Mouse (Mus musculus) erythroblast, embryonic 14.5 days (primary cell): ENCODE data around the gene Ubr1.

ENCODE experiments used
- GATA1 ChIP-seq: IDR thresholded peaks from 2 replicates; pipeline ENCODE4 v1.6.1; 2012; ENCODE audit warnings: low read length, inconsistent platforms, mixed read lengths
- TAL1 ChIP-seq: IDR thresholded peaks from 3 replicates; pipeline ENCODE4 v1.6.1; 2012; ENCODE audit warnings: low read length, inconsistent platforms, mixed read lengths

DNA sequence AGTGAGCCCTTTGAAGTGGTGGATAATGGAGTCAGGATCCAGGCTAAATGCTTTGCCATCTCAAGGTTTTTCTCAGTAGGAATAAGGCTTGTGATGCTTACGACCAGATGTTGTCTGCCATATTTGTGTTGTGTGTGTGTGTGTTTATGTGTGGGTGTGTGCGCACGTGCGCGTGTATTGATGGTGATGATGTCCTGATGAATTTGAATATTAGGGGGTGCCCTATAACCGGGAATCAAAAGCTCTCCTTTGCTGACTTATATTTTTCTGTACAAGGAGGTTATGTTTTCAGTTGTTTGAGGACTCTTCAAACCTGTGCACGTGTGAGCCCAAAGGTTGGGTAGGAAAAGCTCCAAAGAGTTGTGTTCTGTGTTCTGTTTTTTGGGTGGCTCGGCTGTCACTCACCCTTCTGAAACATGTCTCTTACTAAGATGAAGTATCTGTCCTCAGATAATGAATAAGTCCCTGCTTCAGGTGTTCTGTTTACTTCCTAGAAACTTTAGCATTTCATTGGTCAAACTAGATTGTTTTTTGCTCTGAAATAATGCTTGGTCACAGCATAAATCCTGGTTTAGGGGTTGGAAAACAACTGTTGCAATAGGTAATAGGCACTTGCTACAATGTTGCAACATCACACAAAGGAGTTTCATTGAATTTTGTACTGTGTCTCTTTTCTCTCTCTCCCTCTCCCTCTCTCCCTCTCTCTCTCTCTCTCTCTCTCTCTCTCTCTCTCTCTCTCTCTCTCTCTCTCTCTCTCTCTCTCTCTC is 7.6 kb upstream of the Ubr1 start:
- TF ChIP-seq TAL1: no peak
- no peak for TF ChIP-seq GATA1
